Mouse (Mus musculus) myocyte (in vitro differentiated cells): ENCODE measurements at regions not wholly inside any gene's neighbourhood (a gene's known extent, or its start where the extent isn't known, plus 50 kb on each side); places are given as distances from the start of the nearest gene placed in this dataset.

ENCODE experiments used
- E2F4 ChIP-seq: IDR thresholded peaks from one replicate; pipeline ENCODE4 v1.6.1; 2011; ENCODE audit warnings: mild to moderate bottlenecking, control low read depth, moderate library complexity; ENCODE audit not compliant: insufficient read depth
- MAX ChIP-seq: IDR thresholded peaks from one replicate; pipeline ENCODE4 v1.6.1; 2011; ENCODE audit warnings: low read depth, mild to moderate bottlenecking, control low read depth
- MYOG ChIP-seq, 3 experiments: IDR thresholded peaks; one replicate each; pipeline ENCODE4 v1.6.1; 2011; ENCODE audit warnings: control low read depth in 2 of 3, low read depth in 2 of 3, mild to moderate bottlenecking in 2 of 3; ENCODE audit not compliant: insufficient read length in 2 of 3, control insufficient read depth in 1 of 3, insufficient read depth in 1 of 3
- POLR2A ChIP-seq: IDR thresholded peaks from one replicate; pipeline ENCODE4 v1.6.1; 2011; ENCODE audit warnings: low read depth, mild to moderate bottlenecking, control low read depth, moderate library complexity; ENCODE audit not compliant: insufficient read length
- POLR2AphosphoS2 ChIP-seq: IDR thresholded peaks from one replicate; pipeline ENCODE4 v1.6.1; 2011; ENCODE audit warnings: low read depth, control low read depth; ENCODE audit not compliant: insufficient read length
- SRF ChIP-seq: IDR thresholded peaks from one replicate; pipeline ENCODE4 v1.6.1; 2011; ENCODE audit warnings: low read depth; ENCODE audit not compliant: control insufficient read depth, insufficient read length
- TCF12 ChIP-seq: IDR thresholded peaks from one replicate; pipeline ENCODE4 v1.6.1; 2011; ENCODE audit warnings: mild to moderate bottlenecking, control low read depth; ENCODE audit not compliant: poor library complexity, insufficient read depth, severe bottlenecking
- USF1 ChIP-seq: IDR thresholded peaks from one replicate; pipeline ENCODE4 v1.6.1; 2011; ENCODE audit warnings: low read depth, mild to moderate bottlenecking, control low read depth, moderate library complexity

DNA sequence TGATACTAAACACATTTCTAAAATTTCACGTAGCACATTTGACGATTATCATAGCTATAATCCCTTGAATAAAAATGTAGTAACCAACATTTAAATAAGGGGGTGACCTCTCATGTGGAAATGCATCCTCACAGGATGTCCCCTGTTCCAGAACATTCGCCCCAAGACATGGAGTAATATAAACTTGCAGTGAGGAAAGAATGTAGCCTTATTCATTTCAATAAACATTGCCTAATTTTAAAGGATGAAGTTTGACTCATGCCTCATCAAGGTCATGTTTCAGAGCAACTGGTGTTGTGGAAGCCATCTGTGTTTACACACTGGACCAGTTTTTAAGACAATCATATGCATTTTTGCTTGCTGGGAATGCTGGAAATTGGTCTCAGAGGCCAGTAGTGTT, 156.4 kb downstream of the Bard1 start:
- TF ChIP-seq POLR2A (no peak), MYOG (IDR thresholded peaks at IDR 0.05; ENCODE audit: control insufficient read depth in 1 of 3, insufficient read depth in 1 of 3, insufficient read length in 2 of 3, low read depth in 2 of 3) (no peak), SRF (no peak), TCF12 (no peak), POLR2AphosphoS2 (no peak), USF1 (no peak), E2F4 (no peak), MAX (no peak)
